Mouse (Mus musculus) testis, postnatal 10 days (tissue): ENCODE measurements around the gene Arpc1a.
"Not testable (repeated sequence)": the region's sequence is repeated elsewhere in the genome, so short reads cannot be mapped to it uniquely, and the experiment has no call there.

Source experiments
- DNase-seq: peaks from one replicate; pipeline ENCODE4 v3.0.0; 2021; ENCODE audit warnings: low spot score

The Arpc1a gene

GRCm38 (mm10) chr5:145083632-145084451 is at the start of gene Arpc1a, which contains the start of gene Kpna7:
Gene Arpc1a, plus strand, starts transcription at chr5:145083830.
Gene Kpna7, minus strand, starts transcription at chr5:145084030.
- peak; percentile 96 for DNase-seq

DNA sequence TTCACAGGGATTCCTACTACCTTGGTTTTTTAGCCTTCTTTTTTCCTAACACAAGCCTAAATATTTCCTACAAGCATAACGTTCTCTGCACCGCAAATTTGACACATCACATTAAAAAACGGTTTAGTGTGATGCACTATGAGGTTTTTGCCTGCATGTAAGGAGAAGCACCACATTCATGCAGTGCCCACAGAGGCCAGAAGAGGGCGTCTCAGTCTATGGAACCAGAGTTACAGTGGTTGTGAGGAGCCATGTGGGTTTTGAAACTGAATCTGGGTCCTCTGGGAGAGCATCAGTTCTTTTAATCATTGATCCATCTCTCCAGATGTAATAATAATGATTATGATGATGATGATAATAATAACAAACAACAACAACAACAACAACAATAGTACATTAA is 42.0 kb upstream of the Arpc1a start:
- peak; percentile 58 for DNase-seq

GRCm38 (mm10) chr5:145042690-145043089 is 40.9 kb upstream of the Arpc1a start, which contains the start of gene 1700018F24Rik:
Gene 1700018F24Rik, plus strand, starts transcription at chr5:145042990.
- DNase-seq, result not testable (repeated sequence)

DNA sequence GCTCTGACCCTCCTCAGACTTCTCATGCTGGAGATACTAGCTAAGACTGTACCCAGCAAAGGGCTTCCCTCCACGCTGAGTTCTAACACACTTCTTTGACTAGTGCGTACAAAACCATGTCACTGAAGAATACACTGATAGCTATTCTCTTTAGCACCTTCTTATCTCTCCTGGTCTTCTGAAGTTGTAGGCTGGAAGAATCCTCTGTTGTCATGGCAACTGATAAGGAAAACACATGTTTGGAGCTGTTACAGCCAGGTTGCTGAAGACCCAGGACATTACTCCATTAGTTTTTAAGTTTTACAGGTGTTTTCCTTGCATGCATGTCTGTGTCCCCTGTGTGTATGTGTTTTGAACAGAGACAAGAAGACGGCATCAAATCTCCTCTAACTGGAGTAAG is 29.4 kb upstream of the Arpc1a start:
- peak; percentile 4 for DNase-seq

- no peak for DNase-seq
These were observed 25.7 kb upstream of the Arpc1a start for GRCm38 (mm10) chr5:145057907-145058306.

- no peak for DNase-seq
These were observed 24.9 kb upstream of the Arpc1a start for GRCm38 (mm10) chr5:145058722-145059121.

GRCm38 (mm10) chr5:145059524-145059923 is 24.1 kb upstream of the Arpc1a start:
- DNase-seq, result no peak

DNA sequence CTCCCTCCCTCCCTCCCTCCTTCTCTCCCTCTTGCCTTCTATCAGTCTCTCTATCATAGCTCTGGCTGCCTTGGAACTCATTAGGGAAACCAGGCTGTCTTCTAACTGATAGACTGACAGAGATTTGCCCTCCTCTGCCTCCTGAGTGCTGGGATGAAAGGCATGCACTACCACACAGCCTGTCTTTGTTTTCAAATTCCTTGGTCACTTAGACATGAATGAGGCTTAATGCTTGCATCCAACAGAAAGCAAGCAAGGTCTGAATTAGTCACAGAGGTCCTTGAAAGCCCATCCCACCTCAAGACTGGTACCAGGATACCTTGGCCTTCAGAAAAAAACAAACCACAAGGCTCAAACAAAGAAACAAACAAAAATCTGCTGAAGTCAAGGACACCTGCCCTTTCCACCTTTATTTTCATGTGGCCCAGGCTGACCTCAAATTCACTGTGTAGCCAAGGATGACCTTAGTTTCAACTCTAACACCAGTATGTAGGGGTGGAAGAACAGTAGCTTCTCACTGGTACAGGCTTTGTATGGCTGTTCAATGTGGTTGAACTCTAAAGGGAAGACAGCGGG is 18.8 kb upstream of the Arpc1a start:
- DNase-seq, result no peak

DNA sequence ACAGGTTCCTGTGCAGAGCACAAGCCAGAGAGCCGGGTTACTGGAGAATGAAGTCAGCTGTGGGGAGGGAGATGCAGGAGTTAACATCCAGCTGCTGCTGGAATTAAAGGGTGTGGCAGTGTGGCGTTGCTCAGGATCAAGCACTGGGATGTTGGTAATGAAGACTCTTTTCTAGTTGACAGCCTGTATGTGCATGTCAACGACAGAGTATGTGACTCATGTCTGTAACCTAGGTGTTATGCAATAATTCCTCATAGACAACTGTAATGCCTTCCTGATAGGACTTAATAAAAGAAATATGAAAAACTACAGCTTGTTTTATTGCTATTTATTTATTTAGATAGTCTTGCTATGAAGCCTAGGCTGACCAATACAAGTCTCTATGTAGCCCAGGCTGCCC is 14.8 kb upstream of the Arpc1a start:
- no peak for DNase-seq

DNA sequence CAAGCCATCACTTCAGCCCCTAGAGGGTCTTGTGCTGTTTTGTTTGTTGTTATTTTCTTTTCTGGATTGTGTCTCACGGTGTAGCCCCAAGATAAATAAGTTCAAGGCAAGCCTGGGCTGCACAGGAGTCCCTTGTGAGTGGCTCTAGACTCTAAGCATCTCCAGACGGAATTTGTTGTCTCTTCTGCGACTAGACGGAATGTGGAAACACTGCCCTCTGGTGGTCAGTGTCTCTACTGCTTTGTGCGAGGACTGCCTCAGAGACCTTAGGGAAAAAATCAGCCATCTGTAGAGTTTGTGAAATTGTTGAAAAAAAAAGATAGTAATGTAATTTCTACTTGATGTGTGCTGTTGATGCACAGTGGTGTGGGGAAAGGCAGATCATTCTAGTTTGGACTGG is 13.9 kb upstream of the Arpc1a start:
- peak; percentile 90 for DNase-seq

GRCm38 (mm10) chr5:145071342-145071741 is 12.3 kb upstream of the Arpc1a start:
- peak; percentile 52 for DNase-seq

GRCm38 (mm10) chr5:145075081-145075480 is 8.5 kb upstream of the Arpc1a start:
- no peak for DNase-seq

GRCm38 (mm10) chr5:145081866-145082613 is 1.6 kb upstream of the Arpc1a start:
- no peak for DNase-seq

DNA sequence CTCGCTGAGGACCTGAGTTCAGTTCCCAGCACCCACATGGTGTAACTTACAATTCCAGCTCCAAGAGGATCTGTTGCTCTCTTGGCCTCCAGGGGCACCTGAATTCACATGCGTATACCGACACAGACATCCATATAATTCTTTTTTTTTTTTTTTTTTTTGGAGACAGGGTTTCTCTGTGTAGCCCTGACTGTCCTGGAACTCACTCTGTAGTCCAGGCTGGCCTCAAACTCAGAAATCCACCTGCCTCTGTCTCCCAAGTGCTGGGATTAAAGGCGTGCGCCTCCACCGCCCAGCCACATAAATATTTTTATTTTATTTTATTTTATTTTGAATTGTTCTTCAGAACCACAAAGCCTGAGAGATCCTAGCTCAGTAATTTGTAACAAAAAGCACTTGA is 429 bp upstream of the Arpc1a start:
- not testable (repeated sequence) for DNase-seq

DNA sequence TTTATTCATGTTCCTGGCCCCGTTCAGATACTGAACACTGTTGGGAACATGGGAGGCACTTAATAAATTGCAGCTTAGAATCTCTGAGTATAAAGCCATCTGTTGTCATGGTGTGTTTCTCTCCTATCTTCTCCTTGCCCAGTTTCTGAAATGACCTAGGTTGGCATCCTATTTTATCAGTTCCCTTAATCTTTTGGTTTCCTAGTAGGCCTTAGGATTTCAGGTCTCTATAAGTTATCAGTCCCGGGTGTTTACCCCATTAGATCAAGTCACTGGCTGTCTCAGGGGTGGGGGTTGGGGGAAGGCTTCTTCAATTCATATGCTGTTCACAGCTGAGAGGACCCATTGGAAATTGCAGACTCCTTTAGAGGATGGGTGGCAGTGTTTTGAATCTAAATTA is 1.2 kb downstream of the Arpc1a start:
- DNase-seq, result no peak

GRCm38 (mm10) chr5:145088186-145088585 is 4.6 kb downstream of the Arpc1a start:
- DNase-seq, result no peak

GRCm38 (mm10) chr5:145089878-145090277 is 6.2 kb downstream of the Arpc1a start:
- DNase-seq, result no peak

DNA sequence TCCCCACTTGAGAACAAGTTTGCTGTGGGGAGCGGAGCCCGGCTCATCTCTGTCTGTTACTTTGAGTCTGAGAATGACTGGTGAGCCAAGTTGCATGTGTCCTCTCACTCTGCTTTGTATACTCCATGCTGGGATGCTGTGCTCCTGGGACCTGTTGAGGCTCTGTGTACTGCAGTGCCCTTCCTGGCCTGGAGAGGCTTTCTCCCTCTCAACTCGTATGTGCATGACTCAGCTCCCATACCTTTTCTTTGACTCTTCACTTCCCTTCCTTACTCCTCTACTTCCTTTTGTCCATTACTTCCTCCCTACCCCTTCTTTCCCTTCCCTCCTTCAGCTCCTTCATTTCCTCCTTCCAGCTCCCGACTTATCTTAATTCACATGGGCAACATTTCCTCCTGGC is 12.6 kb downstream of the Arpc1a start:
- no peak for DNase-seq

GRCm38 (mm10) chr5:145098340-145098821 is 14.8 kb downstream of the Arpc1a start:
- no peak for DNase-seq

GRCm38 (mm10) chr5:145100960-145101359 is 17.3 kb downstream of the Arpc1a start:
- peak; percentile 53 for DNase-seq

GRCm38 (mm10) chr5:145101451-145101850 is 17.8 kb downstream of the Arpc1a start:
- DNase-seq, result not testable (repeated sequence)

DNA sequence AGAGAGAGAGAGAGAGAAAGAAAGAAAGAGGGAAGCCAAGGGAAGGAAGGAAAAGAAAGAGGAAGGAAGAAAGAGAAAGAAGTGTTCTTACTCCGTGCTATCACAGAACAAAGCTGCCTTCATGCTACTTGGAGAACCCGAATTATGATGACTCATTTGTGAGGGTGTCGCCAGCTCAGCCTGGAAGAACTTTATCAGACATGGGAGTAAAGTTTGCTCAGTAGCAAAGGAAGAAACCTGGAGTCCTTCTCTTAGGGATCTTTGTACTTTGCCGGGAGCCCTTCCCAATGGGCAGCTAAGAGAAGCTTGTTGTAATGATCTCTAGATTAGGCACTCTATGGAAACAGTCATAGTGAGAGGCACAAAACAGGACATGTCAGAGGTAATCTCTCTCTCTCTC is 19.1 kb downstream of the Arpc1a start:
- no peak for DNase-seq

DNA sequence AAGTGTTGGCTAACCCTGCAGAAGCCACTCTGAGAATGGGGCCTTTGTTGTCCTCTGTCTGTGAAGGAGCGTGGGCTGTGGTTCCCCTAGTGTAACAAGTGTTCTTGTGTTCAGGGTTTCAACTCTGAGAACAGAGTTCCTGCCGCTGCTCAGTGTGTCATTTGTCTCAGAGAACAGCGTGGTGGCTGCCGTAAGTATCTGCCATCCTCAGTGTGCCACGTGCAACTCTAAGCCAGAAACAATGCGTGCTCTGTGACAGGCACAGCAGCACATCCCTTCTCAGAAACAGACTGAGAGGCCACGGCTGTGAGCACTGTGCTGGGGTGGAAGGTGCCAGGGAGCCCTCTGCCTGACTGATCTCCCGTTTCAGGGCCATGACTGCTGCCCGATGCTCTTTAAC is 20.7 kb downstream of the Arpc1a start:
- DNase-seq, result peak; percentile 58
